Mouse (Mus musculus): ENCODE data around the gene Nutf2. TPM values are rescaled to one million over a fixed set of nuclear protein-coding genes. Genes with fewer than 3 reads are reported as not detected.

The Nutf2 gene
- 36.5 TPM for total RNA-seq (2023)

GRCm38 (mm10) chr8:105860143-105860981 lies at the start of gene Nutf2:
Gene Nutf2 (plus strand): TSS chr8:105860580.

GRCm38 (mm10) chr8:105826861-105827848 lies 33.2 kb upstream of the Nutf2 start, which contains the start of the genes Ranbp10 and Tsnaxip1:
Gene Ranbp10 (minus strand): TSS chr8:105827350.
Gene Tsnaxip1 (plus strand): TSS chr8:105827731.

GRCm38 (mm10) chr8:105853178-105853577 lies 7.2 kb upstream of the Nutf2 start, which contains the start of gene Cenpt:
Gene Cenpt (minus strand): TSS chr8:105853278.

GRCm38 (mm10) chr8:105854715-105855216 lies 5.6 kb upstream of the Nutf2 start, which contains the start of gene Thap11:
Gene Thap11 (plus strand): TSS chr8:105855132.

DNA sequence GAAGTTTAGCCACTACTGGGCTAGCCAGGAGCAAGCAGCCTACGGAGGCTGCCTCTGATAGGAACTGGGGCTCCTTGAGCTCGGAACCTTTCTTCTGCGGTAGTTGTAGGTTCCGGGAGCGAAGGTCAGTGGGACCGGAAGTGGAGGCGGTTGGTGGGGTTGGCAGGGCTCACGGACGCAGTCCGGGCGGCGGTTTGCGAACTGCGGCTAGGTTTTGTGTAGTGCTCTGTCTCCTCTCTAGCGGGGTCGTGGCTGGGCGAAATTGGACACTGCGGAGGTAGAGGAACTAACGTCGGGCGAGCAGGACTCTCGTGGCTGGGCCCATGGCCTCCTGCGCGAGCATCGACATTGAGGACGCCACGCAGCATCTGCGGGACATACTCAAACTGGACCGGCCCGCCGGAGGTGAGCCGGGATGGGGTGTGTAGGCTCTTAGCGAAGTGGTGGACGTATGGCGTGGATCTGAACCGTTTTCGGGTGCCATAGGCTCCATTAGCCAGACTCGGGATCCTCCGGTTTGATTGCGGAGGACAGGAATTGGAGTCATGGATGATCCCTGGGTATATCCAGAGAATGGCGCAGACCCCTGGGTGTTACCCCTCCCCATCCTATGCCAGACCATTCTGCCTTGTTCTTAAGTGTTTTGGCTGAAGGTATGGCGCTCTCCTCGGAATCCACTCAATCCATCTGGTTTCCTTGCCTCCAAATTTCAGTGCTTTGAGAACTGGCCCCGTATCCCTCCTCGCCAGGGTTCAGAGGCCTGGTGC lies 20.6 kb downstream of the Nutf2 start, which contains the start of gene Edc4:
Gene Edc4, plus strand, starts transcription at position 128 of the 767 bp plus-strand sequence.

DNA sequence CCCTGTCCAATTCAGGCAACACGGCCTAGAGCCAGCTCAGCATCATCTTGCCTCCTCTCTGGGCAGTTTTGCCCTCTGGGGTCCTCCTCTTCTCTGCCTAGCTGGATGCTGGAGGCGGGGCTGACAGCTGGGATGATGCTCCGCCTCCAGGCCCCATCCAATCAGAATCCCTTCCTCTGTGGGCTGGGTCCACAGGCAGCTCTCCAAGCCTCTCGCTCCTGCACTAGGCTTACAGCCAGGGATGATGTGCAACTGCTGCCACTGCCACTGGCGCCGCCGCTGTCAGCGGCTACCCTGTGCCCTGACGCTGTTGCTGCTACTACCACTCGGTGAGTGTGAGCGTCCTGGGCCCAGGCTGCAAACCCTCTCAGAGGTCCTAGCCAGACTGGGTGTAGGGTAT lies 33.0 kb downstream of the Nutf2 start, which contains the start of gene Nrn1l:
Gene Nrn1l, plus strand, starts transcription at position 229 of the 400 bp plus-strand sequence.

GRCm38 (mm10) chr8:105900180-105900940 lies 40.0 kb downstream of the Nutf2 start, which contains the start of gene Pskh1:
Gene Pskh1 (plus strand): TSS chr8:105900441.

Other genes with a start within 250 kb of the Nutf2 start
- 159 TPM for gene Ctcf, start 224.0 kb upstream of the Nutf2 start, total RNA-seq (2023)
- not detected for gene Agrp, start 223.2 kb upstream of the Nutf2 start, total RNA-seq (2023)
- gene Carmil2, start 174.3 kb upstream of the Nutf2 start, total RNA-seq (2023): 147 TPM
- 50.7 TPM for gene Acd, start 159.5 kb upstream of the Nutf2 start, total RNA-seq (2023)
- gene Pard6a, start 159.4 kb upstream of the Nutf2 start, total RNA-seq (2023): 13.1 TPM
- gene 4933405L10Rik, start 152.9 kb upstream of the Nutf2 start, total RNA-seq (2023): not detected
- 2.6 TPM for gene Enkd1, start 152.4 kb upstream of the Nutf2 start, total RNA-seq (2023)
- gene Gfod2, start 101.9 kb upstream of the Nutf2 start, total RNA-seq (2023): 10.1 TPM
- gene Ranbp10, start 33.2 kb upstream of the Nutf2 start, total RNA-seq (2023): 103 TPM
- gene Tsnaxip1, start 32.8 kb upstream of the Nutf2 start, total RNA-seq (2023): not detected
- gene Cenpt, start 7.3 kb upstream of the Nutf2 start, total RNA-seq (2023): 25.1 TPM
- gene Thap11, start 5.4 kb upstream of the Nutf2 start, total RNA-seq (2023): 23.1 TPM
- gene Edc4, start 20.3 kb downstream of the Nutf2 start, total RNA-seq (2023): 84.2 TPM
- not detected for gene Nrn1l, start 33.0 kb downstream of the Nutf2 start, total RNA-seq (2023)
- gene Pskh1, start 39.9 kb downstream of the Nutf2 start, total RNA-seq (2023): 20.7 TPM
- gene Ctrl, start 73.3 kb downstream of the Nutf2 start, total RNA-seq (2023): 3.0 TPM
- 130 TPM for gene Psmb10, start 77.9 kb downstream of the Nutf2 start, total RNA-seq (2023)
- gene Lcat, start 82.8 kb downstream of the Nutf2 start, total RNA-seq (2023): not detected
- gene Slc12a4, start 105.5 kb downstream of the Nutf2 start, total RNA-seq (2023): 14.6 TPM
- gene Dpep3, start 118.8 kb downstream of the Nutf2 start, total RNA-seq (2023): not detected
- gene Dus2, start 130.8 kb downstream of the Nutf2 start, total RNA-seq (2023): 10.1 TPM
- gene Dpep2nb, start 145.4 kb downstream of the Nutf2 start, total RNA-seq (2023): not detected
- 5.2 TPM for gene Ddx28, start 151.3 kb downstream of the Nutf2 start, total RNA-seq (2023)
- gene Nfatc3, start 198.3 kb downstream of the Nutf2 start, total RNA-seq (2023): 198 TPM